Mouse (Mus musculus) kidney, postnatal 0 days (tissue): ENCODE results near the gene Rmnd5a. TPM values are rescaled to one million over a fixed set of nuclear protein-coding genes. Genes with fewer than 3 reads are reported as not detected.

Source experiments
- ATAC-seq: fragments of 200-750 bp; cut with Nextera tagmentation; replicated peaks from 2 replicates; pipeline ENCODE4 v1.8.0; 2017; ENCODE audit warnings: low read depth, moderate number of reproducible peaks, moderate TSS enrichment, moderate library complexity; ENCODE audit not compliant: low FRiP score
- DNase-seq: peaks from one replicate; pipeline ENCODE4 v3.0.0-alpha.2; 2016; ENCODE audit warnings: low spot score
- H3K27ac ChIP-seq: fragments of 300-500 bp; sonication (generic); 2 replicates; pipeline ENCODE4 v1.5.1; 2014; ENCODE audit warnings: mild to moderate bottlenecking
- H3K27me3 ChIP-seq: fragments of 300-500 bp; sonication (generic); 2 replicates; pipeline ENCODE4 v1.6.1; 2014; ENCODE audit warnings: low read length, mixed read lengths; ENCODE audit not compliant: insufficient read depth
- H3K36me3 ChIP-seq: fragments of 300-500 bp; sonication (generic); 2 replicates; pipeline ENCODE4 v1.6.1; 2014; ENCODE audit warnings: low read length, mixed read lengths; ENCODE audit not compliant: insufficient read depth
- H3K4me1 ChIP-seq: fragments of 300-500 bp; sonication (generic); replicated peaks from 2 replicates; pipeline ENCODE4 v1.6.1; 2014; ENCODE audit warnings: antibody characterized with exemption, low read length, mixed read lengths; ENCODE audit not compliant: insufficient read depth
- H3K4me2 ChIP-seq: fragments of 300-500 bp; sonication (generic); 2 replicates; pipeline ENCODE4 v1.6.1; 2014; ENCODE audit warnings: mild to moderate bottlenecking, low read length, moderate library complexity, mixed read lengths
- H3K4me3 ChIP-seq: fragments of 300-500 bp; sonication (generic); replicated peaks from 2 replicates; pipeline ENCODE4 v1.5.1; 2014; ENCODE audit warnings: low read depth, low read length
- H3K9ac ChIP-seq: fragments of 300-500 bp; sonication (generic); 2 replicates; pipeline ENCODE4 v1.6.1; 2014; ENCODE audit warnings: low read depth, low read length
- H3K9me3 ChIP-seq: fragments of 300-500 bp; sonication (generic); replicated peaks from 2 replicates; pipeline ENCODE4 v1.6.1; 2016; ENCODE audit warnings: low read length, inconsistent platforms, mixed read lengths
- CTCF ChIP-seq: IDR thresholded peaks from 2 replicates; pipeline ENCODE4 v1.5.1; 2016; ENCODE audit warnings: antibody characterized with exemption, low read depth, mild to moderate bottlenecking, moderate library complexity
- WGBS: fragments of 180-500 bp; shearing (Covaris S2); extraction: QIAGEN DNeasy Blood & Tissue Kit; methylation state at CpG from one replicate; pipeline ENCODE4 v1.1.7; 2014; 5-methylcytosine and 5-hydroxymethylcytosine counted together
- polyA plus RNA-seq: library from polyadenylated mRNA; unstranded; fragments of >200 nt; fragmentation: Nextera tagmentation; extraction: Ambion mirVana; gene quantifications from 2 replicates; pipeline ENCODE4 v1.2.1, GENCODE M21; 2015

Gene Rmnd5a
- polyA plus RNA-seq, 1 experiment from 2014 or later: 15.4 TPM

GRCm38 (mm10) chr6:71353722-71354121 lies 86.7 kb downstream of the Rmnd5a start:
- Histone ChIP-seq H3K9me3 (no peaks in the 10 kb centered on the region), H3K27ac (no peak overlapping the region), H3K36me3 (no peaks in the 10 kb centered on the region), H3K4me2 (no peak overlapping the region), H3K4me1 (no peaks in the 10 kb centered on the region), H3K27me3 (no peaks in the 10 kb centered on the region), H3K4me3 (no peak overlapping the region), H3K9ac (no peak overlapping the region)
- no peak for DNase-seq
- ATAC-seq: no peak
- no peak for TF ChIP-seq CTCF
- 84% methylated on average over 2 of the region's 2 CpGs for WGBS

- Histone ChIP-seq H3K4me1 (no peaks in the 10 kb centered on the region), H3K27me3 (no peaks in the 10 kb centered on the region), H3K27ac (no peak overlapping the region), H3K9me3 (no peaks in the 10 kb centered on the region), H3K4me3 (no peak overlapping the region), H3K36me3 (no peaks in the 10 kb centered on the region), H3K4me2 (no peak overlapping the region), H3K9ac (no peak overlapping the region)
- no peak for ATAC-seq
- DNase-seq: no peak
- no peak for TF ChIP-seq CTCF
- WGBS: 81% methylated on average over 10 of the region's 10 CpGs
Measured at GRCm38 (mm10) chr6:71352866-71353427, 87.5 kb downstream of the Rmnd5a start.

GRCm38 (mm10) chr6:71352201-71352600 lies 88.2 kb downstream of the Rmnd5a start:
- Histone ChIP-seq H3K9me3 (no peaks in the 10 kb centered on the region), H3K4me3 (no peak overlapping the region), H3K4me2 (no peak overlapping the region), H3K27ac (no peak overlapping the region), H3K9ac (no peak overlapping the region), H3K4me1 (no peaks in the 10 kb centered on the region), H3K27me3 (no peaks in the 10 kb centered on the region), H3K36me3 (no peaks in the 10 kb centered on the region)
- no peak for ATAC-seq
- WGBS: 94% methylated on average over 6 of the region's 6 CpGs
- no peak for DNase-seq
- no peak for TF ChIP-seq CTCF

- Histone ChIP-seq H3K9me3 (no peaks in the 10 kb centered on the region), H3K4me1 (no peaks in the 10 kb centered on the region), H3K36me3 (no peaks in the 10 kb centered on the region), H3K4me3 (no peak overlapping the region), H3K27ac (no peak overlapping the region), H3K4me2 (no peak overlapping the region), H3K27me3 (no peaks in the 10 kb centered on the region), H3K9ac (no peak overlapping the region)
- no peak for TF ChIP-seq CTCF
- 84% methylated on average over 3 of the region's 3 CpGs for WGBS
- DNase-seq (no peak), ATAC-seq (no peak)
Measured at GRCm38 (mm10) chr6:71351201-71351600, 89.2 kb downstream of the Rmnd5a start.

GRCm38 (mm10) chr6:71348006-71348405 lies 92.4 kb downstream of the Rmnd5a start:
- H3K36me3 ChIP-seq: no peaks in the 10 kb centered on the region
- H3K4me1 ChIP-seq: no peaks in the 10 kb centered on the region
- H3K9ac ChIP-seq: no peak overlapping the region
- no peak overlapping the region for H3K27ac ChIP-seq
- no peaks in the 10 kb centered on the region for H3K9me3 ChIP-seq
- no peaks in the 10 kb centered on the region for H3K27me3 ChIP-seq
- H3K4me2 ChIP-seq: no peak overlapping the region
- TF ChIP-seq CTCF: no peak
- H3K4me3 ChIP-seq: no peak overlapping the region
- DNase-seq (no peak), ATAC-seq (no peak)
- WGBS: 98% methylated on average over 9 of the region's 9 CpGs

- WGBS: 89% methylated on average over 9 of the region's 9 CpGs
Measured at GRCm38 (mm10) chr6:71341179-71341578, 99.3 kb downstream of the Rmnd5a start.

GRCm38 (mm10) chr6:71339351-71339750 lies 101.1 kb downstream of the Rmnd5a start:
- H3K4me2 ChIP-seq: no peak overlapping the region
- no peak for ATAC-seq
- H3K36me3 ChIP-seq: no peaks in the 10 kb centered on the region
- H3K27ac ChIP-seq: no peak overlapping the region
- WGBS: 68% methylated on average over 4 of the region's 4 CpGs
- no peak overlapping the region for H3K4me3 ChIP-seq
- no peak for DNase-seq
- no peaks in the 10 kb centered on the region for H3K27me3 ChIP-seq
- H3K9ac ChIP-seq: no peak overlapping the region
- TF ChIP-seq CTCF: no peak
- no peaks in the 10 kb centered on the region for H3K4me1 ChIP-seq
- no peaks in the 10 kb centered on the region for H3K9me3 ChIP-seq

More at GRCm38 (mm10) chr6:71341179-71341578, 99.3 kb downstream of the Rmnd5a start:
- Histone ChIP-seq H3K27ac (no peak overlapping the region), H3K9ac (no peak overlapping the region), H3K27me3 (no peaks in the 10 kb centered on the region), H3K4me3 (no peak overlapping the region), H3K4me1 (no peaks in the 10 kb centered on the region), H3K9me3 (no peaks in the 10 kb centered on the region), H3K4me2 (no peak overlapping the region), H3K36me3 (no peaks in the 10 kb centered on the region)
- TF ChIP-seq CTCF: no peak
- DNase-seq (no peak), ATAC-seq (no peak)
